Mouse (Mus musculus): Measurements from ENCODE around the gene Plxnb2. TPM values are rescaled to one million over a fixed set of nuclear protein-coding genes. Genes with fewer than 3 reads are reported as not detected.

The Plxnb2 gene
- total RNA-seq, 2 experiments from 2014 or later = 167 to 207 TPM

DNA sequence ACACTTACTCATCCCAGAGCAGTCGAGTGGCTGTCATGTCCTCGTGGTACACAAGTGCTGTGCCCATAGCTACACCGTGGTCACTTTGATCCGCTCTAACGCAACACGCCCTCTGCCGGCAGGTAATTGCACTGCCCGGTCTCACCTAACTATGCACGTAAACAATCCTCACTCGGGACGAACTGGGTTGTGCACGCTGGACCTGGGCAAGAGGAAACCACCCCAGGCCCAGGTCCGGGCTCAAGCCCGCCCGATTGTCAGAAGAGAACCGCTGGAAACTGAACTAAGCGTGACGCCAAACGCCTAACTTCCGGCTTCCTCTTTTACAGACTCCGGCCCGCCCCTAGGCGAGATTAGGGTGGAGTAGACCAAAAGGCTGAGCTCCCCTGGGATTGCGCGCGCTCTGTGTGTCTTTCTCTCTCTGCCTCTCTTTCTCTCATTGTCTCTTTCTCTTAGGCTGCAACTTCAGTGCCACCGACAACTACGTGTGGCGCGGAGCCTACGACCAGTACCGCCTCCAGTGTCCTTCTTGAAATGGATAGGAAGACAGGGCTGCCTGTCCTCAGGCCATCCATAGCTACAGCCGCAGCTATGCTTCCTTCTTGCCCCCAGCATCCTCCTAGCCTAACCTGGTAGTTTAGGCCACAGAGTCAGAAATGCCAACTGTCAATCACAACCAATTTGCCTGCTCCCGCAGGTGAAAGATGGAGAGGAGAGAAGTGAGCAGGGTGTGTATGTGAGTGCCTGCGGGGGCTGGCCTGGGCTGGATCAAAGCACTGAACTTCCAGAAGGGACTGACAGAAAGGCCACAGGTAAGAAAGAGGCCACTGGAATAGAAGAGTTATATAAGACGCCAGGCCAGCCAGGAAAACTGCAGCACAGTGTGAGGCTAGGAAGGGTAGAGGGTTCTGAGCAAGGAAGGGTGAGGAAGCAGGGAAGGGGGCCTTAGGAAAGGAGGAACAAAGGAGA lies 51.9 kb downstream of the Plxnb2 start, which contains the start of gene Hdac10:
Gene Hdac10 (minus strand): TSS at position 319 of the 969 bp plus-strand sequence.
- peak; percentile 55 to 72 for DNase-seq (ENCODE audit: low spot score in 2 of 2)

GRCm38 (mm10) chr15:89127364-89127940 lies 53.1 kb downstream of the Plxnb2 start:
- DNase-seq (ENCODE audit: low spot score in 2 of 2) = no peak

DNA sequence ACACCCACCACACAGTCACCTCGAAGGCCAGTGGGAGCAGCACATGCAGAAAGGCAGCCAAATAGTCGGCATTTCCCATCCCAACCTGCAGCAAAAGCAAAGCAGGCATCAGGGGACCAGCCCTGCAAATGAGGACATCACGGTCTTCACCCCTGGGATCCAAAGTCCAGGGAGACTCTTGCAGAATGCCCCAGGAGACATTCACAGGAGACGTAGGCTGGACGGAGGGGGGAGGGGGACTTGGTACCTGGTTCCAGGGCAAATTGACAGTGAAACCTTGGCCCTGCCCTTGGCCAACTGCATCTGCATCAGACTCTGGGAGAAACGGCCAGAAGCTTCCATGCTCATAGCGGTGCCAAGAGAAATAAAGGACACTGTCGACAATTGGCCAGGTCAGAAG lies 54.0 kb downstream of the Plxnb2 start:
- DNase-seq (ENCODE audit: low spot score in 2 of 2) = no peak

GRCm38 (mm10) chr15:89125351-89125750 lies 55.2 kb downstream of the Plxnb2 start:
- no peak for DNase-seq (ENCODE audit: low spot score in 2 of 2)

DNA sequence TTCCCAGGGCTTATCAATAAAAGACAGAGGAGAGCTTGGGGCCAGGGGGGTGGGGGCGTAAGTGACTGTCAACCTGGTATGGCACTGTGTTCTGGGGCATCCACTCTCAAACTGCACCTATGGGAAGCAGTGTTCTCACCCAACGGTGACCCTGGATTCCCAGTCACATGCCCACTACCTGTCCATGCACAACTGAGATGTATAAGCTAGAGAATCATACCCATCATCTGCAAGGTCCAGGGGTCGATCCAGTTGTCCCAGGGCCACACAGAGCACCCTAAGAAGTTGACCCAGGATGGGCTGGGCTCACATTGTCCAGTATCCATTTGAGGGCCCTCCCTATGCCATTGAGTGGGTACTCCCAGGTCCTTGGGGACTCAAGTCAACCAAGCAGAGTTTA lies 56.3 kb downstream of the Plxnb2 start:
- DNase-seq (ENCODE audit: low spot score in 2 of 2) = no peak

DNA sequence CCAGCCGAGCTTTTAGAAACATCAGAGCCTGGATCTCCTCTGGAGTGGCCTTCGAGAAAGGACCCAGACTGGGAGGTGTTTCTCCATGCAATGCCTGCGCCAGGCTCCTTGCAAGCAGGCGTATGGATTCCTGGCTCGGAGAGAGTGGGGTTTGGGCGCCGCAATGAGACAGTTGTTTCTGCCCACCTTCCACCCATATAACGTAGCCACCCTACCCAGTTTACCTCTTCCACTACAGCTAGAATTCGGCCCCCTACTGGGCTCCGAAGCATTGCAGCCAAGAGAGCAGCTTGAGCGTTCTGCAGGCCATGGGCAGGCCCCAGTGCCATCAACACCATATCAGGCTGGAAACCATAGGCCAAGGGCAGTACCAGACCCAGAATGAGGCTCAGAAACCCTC lies 57.0 kb downstream of the Plxnb2 start:
- DNase-seq (ENCODE audit: low spot score in 2 of 2) = no peak

DNA sequence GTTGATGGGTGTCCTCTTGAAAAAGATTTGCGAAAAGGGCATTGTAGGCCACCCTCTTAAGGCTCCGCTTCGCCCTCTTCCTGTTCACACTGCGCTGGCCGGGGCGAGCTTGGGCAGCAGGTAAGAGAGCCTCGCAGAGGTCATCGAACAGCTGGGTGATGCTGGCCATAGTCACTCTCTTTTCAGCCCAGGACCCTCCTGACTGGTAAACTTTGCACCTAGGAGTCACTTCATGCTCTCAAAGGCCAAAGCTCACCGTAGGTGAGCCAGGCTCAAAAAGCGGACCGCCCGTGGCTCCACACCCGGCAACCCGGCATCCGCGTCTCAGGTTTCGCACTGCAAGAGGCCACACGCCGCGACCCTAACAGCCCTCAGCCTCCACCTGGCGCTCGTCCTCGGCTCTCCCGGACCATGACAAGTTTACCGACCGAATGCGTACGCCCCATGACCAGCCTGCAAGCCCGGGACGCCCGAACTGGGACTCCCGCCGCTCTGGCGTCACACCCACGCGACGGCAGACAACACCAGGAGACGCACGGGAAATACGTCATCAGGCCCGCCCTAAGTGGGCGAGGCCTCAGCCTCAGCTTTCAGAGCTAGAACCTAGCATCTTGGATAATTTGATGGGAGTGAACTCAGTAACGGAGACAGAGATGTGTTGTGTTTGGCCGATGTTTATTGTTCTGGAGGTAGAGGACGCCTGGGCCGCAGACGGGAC lies 57.8 kb downstream of the Plxnb2 start, which contains the start of gene Tubgcp6:
Gene Tubgcp6 (minus strand): TSS at position 464 of the 718 bp plus-strand sequence.
- peak; percentile 92 for DNase-seq (ENCODE audit: low spot score in 2 of 2)

- DNase-seq (ENCODE audit: low spot score in 2 of 2) = no peak
Observed at GRCm38 (mm10) chr15:89118007-89118406, 62.6 kb downstream of the Plxnb2 start.

GRCm38 (mm10) chr15:89110147-89110546 lies 70.4 kb downstream of the Plxnb2 start:
- DNase-seq (ENCODE audit: low spot score in 2 of 2) = peak in 1 of 2 experiments; percentile 46

GRCm38 (mm10) chr15:89106976-89107375 lies 73.6 kb downstream of the Plxnb2 start:
- no peak for DNase-seq (ENCODE audit: low spot score in 2 of 2)

DNA sequence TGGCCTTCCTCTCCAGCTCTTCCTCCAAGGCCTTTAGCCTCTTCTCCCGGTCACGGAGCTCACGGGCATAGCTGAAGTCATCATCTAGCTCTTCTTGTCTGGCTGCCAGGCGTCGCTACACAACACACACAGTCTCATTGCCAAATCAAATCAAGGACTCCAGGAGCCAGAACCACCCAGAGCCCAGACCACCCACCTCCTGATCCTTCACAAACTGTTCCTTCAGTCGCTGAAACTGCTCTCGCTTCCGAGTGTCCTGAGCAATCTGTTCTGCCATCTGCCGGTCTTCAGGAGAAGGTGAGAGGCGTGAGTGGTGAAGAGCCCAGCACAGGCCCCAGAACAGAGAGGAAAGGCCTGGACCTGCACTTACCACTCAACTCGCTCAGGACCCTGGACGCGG lies 74.5 kb downstream of the Plxnb2 start:
- no peak for DNase-seq (ENCODE audit: low spot score in 2 of 2)

Small RNAs within 50 kb of the gene (microRNA-seq; reads per million reads assigned to microRNA genes)
- 1.1 reads per million for gene Mir6958
- not detected for gene Mir7118

Other genes starting within 250 kb of the Plxnb2 start
- under 1 TPM in 1 of 2 experiments, not detected in 1; 0.28 TPM for gene Ttll8, start 226.4 kb downstream of the Plxnb2 start, total RNA-seq (2021)
- under 1 TPM in 1 of 2 experiments, not detected in 1; 0.17 TPM for gene Mlc1, start 201.8 kb downstream of the Plxnb2 start, total RNA-seq (2021)
- gene Mov10l1, start 197.9 kb downstream of the Plxnb2 start, total RNA-seq (2021) = under 1 TPM in 1 of 2 experiments, not detected in 1; 0.53 TPM
- 1 to 10 TPM; 3.4 to 3.5 TPM for gene Panx2, start 121.1 kb downstream of the Plxnb2 start, total RNA-seq (2021)
- gene Trabd, start 105.7 kb downstream of the Plxnb2 start, total RNA-seq (2021) = 10 to 100 TPM; 45.5 to 45.6 TPM
- gene Selenoo, start 91.7 kb downstream of the Plxnb2 start, total RNA-seq (2021) = 10 to 100 TPM; 30.7 to 35.0 TPM
- 10 to 100 TPM; 20.1 to 24.8 TPM for gene Tubgcp6, start 57.7 kb downstream of the Plxnb2 start, total RNA-seq (2021)
- 10 to 100 TPM; 19.8 TPM for gene Hdac10, start 52.1 kb downstream of the Plxnb2 start, total RNA-seq (2021)
- gene Mapk12, start 40.1 kb downstream of the Plxnb2 start, total RNA-seq (2021) = 10 to 100 TPM; 13.9 to 16.2 TPM
- 1 to 10 TPM; 6.9 to 8.6 TPM for gene Mapk11, start 31.2 kb downstream of the Plxnb2 start, total RNA-seq (2021)
- gene Dennd6b, start 15.7 kb upstream of the Plxnb2 start, total RNA-seq (2021) = 10 to 100 TPM; 11.5 to 13.0 TPM
- 10 to 100 TPM; 53.8 to 57.6 TPM for gene Ppp6r2, start 30.8 kb upstream of the Plxnb2 start, total RNA-seq (2021)
- 100 to 1,000 TPM; 108 to 111 TPM for gene Sbf1, start 134.5 kb upstream of the Plxnb2 start, total RNA-seq (2021)
- gene Adm2, start 141.9 kb upstream of the Plxnb2 start, total RNA-seq (2021) = under 1 TPM in 1 of 2 experiments, not detected in 1; 0.53 TPM
- gene Miox, start 153.6 kb upstream of the Plxnb2 start, total RNA-seq (2021) = 10 to 100 TPM in 1 of 2 experiments, 1 to 10 TPM in 1; 6.0 to 90.1 TPM
- 10 to 100 TPM; 59.3 to 59.5 TPM for gene Lmf2, start 174.9 kb upstream of the Plxnb2 start, total RNA-seq (2021)
- 100 to 1,000 TPM; 126 to 133 TPM for gene Ncaph2, start 174.9 kb upstream of the Plxnb2 start, total RNA-seq (2021)
- gene Sco2, start 193.1 kb upstream of the Plxnb2 start, total RNA-seq (2021) = 10 to 100 TPM; 20.2 to 22.5 TPM
- gene Tymp, start 196.3 kb upstream of the Plxnb2 start, total RNA-seq (2021) = 1 to 10 TPM in 1 of 2 experiments, under 1 TPM in 1; 0.87 to 1.9 TPM
- 1 to 10 TPM in 1 of 2 experiments, under 1 TPM in 1; 0.34 to 1.5 TPM for gene Odf3b, start 198.5 kb upstream of the Plxnb2 start, total RNA-seq (2021)
- gene Klhdc7b, start 204.1 kb upstream of the Plxnb2 start, total RNA-seq (2021) = not detected
- not detected for gene Syce3, start 229.7 kb upstream of the Plxnb2 start, total RNA-seq (2021)
- 100 to 1,000 TPM in 1 of 2 experiments, 10 to 100 TPM in 1; 95.7 to 128 TPM for gene Cpt1b, start 245.1 kb upstream of the Plxnb2 start, total RNA-seq (2021)
- gene C730034F03Rik, start 248.8 kb upstream of the Plxnb2 start, total RNA-seq (2021) = 1 to 10 TPM; 2.5 to 3.0 TPM
- gene Gm44502, start 248.9 kb upstream of the Plxnb2 start, total RNA-seq (2021) = 1 to 10 TPM in 1 of 2 experiments, under 1 TPM in 1; 0.84 to 1.9 TPM
- gene Chkb, start 249.1 kb upstream of the Plxnb2 start, total RNA-seq (2021) = 10 to 100 TPM; 87.1 to 87.7 TPM

Data from adrenal gland, postnatal 4 days (tissue).